Mouse (Mus musculus): Measurements from ENCODE around the gene Vmn1r90. TPM values are rescaled to one million over a fixed set of nuclear protein-coding genes. Genes with fewer than 3 reads are reported as not detected.

Vmn1r90 gene
- not detected for total RNA-seq (2023)

DNA sequence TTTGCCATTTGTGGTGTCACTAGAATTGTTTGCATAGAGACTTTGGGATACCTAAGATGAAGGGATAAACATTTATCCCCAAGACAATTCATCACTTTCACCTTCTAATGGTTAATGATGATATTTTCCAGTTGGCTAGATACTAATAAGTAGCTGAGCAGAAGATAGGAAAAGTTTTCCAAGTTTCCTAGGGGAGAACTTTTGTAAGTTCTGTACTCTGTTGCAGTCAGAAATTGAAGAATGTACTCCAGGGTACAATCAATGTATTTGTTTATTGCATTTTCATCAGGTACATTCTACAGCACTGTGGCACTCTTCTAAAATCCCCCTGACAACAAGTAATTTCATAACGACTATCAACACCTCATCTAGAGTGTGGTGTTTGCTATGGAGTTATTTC is at the start of gene Vmn1r90:
TSS of gene Vmn1r90 (minus strand) at position 101 of the 400 bp plus-strand sequence.

Other genes starting within 250 kb of the Vmn1r90 start
- not detected for gene Obox8, start 229.9 kb downstream of the Vmn1r90 start, total RNA-seq (2023)
- not detected for gene Sult2a8, start 116.7 kb downstream of the Vmn1r90 start, total RNA-seq (2023)
- gene Sult2a7, start 69.3 kb downstream of the Vmn1r90 start, total RNA-seq (2023): not detected
- gene Obox7, start 96.0 kb upstream of the Vmn1r90 start, total RNA-seq (2023): not detected